Mouse (Mus musculus) thymus, postnatal 10 days (tissue): ENCODE data around the gene Ireb2.

Experiments
- DNase-seq, 2 experiments: peaks; one replicate each; pipeline ENCODE4 v3.0.0; 2021; ENCODE audit warnings: low spot score in 2 of 2

Gene Ireb2

DNA sequence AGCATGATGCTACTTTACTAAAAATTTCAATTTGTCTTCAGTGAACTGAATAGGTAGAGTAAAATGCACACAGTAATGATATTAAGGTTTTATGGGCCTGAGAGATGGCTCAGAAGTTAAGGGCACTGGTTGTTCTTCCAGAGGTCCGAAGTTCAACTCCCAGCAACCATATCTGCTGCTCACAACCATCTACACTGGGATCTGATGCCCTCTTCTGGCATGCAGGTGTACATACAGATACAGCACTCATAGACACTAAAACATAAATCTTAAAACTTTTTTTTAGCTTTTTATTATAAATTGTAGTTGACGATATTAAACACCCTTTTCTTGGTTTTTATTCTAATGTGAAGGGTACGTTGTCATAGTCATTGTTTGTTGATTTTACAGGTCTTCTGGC lies 33.5 kb downstream of the Ireb2 start:
- DNase-seq = no peak

DNA sequence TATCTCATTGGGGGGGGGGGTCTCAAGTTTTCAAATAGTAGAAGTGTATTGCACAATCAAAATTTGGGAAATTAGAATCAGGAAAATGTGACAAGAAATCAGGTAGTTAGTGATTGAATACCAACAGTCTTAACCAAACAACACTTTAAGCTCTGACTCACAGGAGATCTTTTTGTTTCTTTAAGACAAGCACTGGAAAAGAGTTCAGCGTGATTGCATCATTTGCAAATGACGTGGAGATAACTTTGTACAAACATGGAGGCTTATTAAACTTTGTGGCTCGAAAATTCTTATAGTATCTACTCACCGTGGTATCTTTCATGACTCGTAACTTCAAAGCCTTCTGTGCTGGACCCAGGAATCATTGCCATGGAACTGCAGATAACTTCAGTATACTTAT lies 45.9 kb downstream of the Ireb2 start:
- DNase-seq = no peak

DNA sequence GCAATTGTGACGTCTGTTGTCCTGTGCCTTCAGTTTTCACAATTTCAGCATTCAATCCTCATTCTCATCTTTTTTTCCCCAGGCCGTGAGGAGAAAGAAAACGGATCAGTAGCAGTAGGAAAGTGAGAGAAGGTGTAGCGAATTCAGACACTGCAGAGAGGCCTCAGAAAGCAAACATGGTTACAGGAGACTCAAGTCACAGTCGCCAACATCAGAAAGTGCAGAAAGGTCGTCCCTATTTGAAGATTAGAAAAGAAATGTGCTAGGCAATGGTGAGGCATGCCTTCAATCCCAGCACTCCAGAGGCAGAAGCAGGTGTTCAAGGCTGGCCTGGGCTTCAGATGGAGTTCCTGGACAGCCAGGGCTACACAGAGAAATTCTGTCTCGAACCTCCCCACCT lies 52.0 kb downstream of the Ireb2 start:
- DNase-seq = no peak

DNA sequence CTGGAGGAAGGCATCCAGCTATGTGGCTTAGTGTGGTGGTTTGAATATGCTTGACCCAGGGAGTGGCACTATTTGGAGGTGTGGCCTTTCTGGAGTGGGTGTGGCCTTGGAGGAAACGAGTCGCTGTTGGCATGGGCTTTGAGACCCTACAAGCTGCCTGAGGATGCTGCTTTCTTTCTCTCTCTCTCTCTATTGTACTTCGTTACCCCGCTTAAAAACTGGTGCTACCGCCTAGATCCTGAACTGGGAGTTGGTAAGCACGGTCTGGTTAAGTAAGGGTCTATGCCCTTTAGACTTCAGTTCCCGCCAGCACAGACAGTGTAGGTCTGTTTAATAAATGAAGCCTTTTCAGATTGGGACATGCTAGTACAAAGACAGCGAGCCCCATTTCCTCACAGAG lies 52.8 kb downstream of the Ireb2 start:
- DNase-seq = no peak

DNA sequence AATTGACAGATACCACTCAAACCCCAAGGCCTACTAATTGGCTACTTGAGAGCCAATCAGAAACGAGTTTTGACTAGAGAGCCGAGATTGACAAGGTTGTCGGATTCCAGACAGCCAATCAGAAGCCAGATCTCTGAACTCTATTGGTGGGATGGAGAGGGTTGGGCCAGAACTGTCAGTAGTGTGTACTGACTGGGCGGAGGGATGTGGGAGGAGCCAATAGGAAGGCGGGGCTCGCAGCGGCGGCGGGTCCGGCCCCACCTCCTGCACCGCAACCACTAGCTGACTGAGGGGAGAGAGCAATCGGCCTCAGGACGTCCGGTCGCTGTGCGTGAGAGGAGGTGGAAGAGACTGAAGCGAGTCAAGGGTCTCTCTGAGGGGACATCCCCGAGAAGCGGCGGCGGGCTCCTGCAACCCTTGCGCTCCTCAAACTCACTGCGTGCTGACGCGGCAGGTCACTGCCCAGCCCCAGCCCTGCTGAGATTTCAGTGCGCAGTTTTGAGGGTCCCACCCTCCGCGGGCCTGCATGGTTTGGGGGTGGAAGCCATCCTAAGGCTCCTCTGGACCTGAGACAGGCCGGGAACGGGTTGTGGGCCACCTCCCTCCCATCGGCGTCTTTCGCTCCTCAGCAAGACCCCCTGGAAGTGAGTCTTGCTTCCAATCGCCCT lies 53.6 kb downstream of the Ireb2 start, which contains the start of gene Hykk:
Gene Hykk (plus strand): TSS at position 274 of the 668 bp plus-strand sequence.
- DNase-seq = peak; percentile 69 to 73

DNA sequence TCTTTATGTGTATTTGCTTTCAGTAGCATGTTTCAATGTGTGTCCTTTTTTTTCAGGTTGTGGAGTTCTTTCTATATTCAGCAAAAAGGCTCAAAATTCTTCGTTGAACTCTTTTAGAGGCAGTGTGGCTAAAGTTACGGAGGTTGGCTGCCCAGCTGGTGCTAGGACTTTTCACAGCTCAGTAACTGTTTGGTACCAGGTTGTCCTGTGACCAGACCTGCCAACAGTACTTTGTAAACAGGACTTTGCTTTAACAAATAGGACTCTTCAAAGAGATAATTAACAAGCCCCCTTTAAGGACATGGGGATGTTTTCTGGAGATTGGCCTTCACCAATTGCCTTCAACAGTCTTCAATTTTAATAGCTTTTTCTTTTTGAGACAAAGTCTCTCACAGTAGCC lies 54.6 kb downstream of the Ireb2 start:
- DNase-seq = no peak

DNA sequence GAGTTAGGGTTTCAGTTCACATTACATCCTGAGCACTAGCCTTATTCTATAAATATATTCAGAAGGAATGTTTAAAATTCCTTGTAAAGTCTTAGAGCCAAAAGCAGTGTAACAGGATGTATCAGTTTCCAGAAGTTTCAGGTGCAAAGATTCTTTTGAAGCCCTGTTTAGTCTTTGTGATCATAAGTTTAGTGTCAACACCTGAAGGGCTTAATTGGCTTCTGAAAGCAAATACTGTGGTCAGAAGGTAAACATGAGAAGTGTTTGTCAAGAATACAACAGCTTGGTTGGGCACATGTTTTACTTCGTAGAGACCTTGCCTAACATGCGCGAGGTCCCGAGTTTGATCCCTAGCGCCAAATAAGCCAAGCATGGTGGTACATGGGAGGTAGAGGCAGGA lies 55.2 kb downstream of the Ireb2 start:
- DNase-seq = no peak

DNA sequence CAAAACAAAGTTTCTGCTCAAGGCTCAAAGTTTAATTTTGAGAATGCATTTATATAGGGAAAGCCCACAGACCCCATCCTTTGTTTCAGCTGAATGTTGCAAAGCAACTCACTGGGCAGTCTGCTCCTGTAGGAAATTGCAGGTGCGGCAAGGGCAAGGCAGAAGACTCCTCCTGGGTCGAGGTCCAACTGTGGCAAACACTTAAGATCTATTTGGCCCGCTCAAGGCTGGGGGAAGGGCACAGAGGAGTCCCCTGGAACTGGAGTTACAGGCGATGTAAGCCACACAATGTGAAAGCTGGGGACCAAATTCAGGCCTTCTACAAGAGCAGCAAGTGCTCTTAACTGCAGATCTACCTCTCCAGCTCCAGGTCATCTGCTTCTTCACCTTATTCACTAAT lies 56.4 kb downstream of the Ireb2 start:
- DNase-seq = no peak

DNA sequence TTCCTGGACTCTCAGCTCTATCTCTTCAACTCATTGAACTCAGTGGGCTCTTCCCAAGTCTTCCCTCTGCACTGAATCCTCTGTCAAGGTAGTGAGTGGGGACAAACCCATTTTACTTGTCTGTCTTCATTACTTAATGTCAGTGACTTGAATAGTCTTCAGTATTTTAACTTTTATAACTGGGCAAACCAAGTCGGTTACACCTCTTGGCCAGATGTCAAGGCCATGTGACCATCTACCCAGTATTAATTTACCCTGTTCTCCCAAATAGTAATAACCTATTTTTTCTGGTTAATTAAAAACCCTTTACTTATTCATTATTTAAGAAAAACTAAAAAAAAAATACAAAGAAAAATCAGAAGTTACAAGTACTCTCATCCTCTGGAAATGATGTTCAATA lies 67.2 kb downstream of the Ireb2 start:
- no peak for DNase-seq

DNA sequence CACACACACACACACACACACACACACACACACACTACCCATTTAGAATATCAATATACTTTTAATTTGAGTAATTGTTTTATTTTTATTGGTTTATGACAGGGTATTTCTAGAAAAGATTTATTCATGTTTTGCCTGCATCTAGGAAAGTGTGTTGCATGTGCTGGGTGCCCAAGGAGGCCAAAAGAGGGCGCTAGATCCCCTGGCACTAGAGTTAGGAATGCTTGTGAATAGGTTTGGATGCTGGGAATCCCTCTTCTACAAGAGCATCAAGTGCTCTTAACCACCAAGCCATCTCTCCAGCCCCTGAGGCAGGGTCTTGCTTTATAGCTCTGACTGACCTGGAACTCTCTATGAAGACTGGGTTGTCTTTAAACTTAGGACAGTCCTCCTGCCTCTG lies 68.2 kb downstream of the Ireb2 start:
- DNase-seq = no peak

DNA sequence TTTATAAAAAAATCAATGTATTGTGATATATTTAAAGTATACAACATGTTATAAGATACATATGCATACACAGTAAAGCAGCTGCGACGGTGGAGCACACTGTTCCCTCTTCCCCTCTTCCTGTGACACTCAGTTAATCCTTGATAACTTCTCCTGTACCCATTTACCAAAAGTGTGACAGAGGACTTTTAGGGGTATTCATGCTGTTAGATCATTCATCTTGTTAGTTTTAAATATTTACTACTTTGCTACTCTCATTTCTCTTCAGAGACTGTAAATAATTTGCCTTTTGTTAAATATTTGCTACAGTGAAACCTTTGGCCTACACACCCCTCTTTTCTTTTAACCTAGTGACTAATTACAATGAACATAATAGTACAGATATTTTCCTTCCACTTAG lies 68.8 kb downstream of the Ireb2 start:
- DNase-seq = no peak

DNA sequence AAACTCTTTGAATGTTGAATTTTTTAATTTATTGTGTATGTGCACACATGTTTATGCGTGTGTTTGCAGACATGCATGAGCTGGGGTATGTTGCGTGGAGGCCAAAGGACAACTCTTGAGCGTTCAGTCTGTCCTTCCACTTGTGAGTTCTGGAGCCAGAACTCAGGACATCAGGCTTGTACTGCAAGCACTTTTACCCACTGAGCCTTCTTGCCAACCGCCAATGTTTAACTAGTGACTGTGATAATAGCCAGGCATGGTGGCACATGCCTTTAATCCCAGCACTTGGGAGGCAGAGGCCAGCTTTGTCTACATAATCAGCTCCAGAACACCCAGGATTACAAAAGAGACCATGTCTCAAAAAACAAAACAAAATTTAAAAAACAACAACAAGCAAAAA lies 78.5 kb downstream of the Ireb2 start:
- no peak for DNase-seq

DNA sequence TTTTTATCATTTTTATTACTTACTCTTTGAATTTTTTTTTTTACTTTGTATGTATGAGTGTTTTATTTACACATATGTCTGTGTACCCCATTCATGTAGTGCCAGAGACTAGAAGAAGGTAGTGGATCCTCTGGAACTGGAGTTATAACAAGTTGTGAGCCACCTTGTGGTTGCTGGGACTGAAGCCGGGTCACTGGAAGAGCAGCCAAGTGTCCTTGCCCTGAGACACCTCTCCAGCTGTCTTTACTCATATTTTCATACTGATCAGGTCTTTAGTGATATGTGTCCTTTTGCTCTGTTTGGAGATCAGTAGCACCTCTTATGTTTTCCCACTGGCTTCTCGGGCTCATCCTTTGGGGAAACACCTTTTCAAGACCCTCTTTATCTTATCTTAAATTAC lies 80.9 kb downstream of the Ireb2 start:
- DNase-seq = no peak

DNA sequence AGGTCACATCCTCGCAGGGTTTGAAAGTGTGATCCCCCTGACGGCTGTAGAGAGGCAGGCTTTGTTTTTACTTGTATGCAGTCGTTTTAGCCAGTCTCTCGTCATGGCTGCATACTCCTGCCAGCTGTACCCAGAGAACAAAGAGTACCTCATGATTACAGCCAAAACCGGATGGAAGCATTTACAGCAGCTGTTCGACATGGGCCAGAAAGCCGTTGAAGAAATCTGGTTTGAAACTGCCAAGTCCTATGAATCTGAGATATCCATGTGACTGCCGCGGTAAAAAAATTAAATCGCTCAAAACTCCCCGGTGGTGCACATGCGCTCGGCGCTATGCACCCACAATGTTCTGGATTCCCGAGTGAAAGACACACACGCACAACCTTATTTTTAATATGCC lies 82.7 kb downstream of the Ireb2 start:
- DNase-seq = no peak

DNA sequence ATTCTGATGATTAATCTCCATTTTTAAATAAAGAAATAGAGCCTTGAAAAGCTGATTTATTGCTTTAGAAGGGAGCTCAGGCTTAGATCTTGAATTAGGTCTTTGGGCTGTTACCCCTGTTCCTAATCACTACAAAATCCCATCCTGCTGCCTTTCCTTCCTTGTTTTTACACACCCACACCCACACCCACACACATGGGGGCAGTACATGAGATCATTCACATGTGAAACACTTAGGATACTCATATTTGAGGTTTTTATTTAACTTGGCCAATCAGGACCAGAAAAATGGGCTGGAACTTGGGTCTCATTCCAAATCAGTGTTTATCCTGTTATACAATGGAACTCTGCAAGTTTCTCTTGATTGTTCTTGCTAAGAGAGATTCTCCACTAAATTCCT lies 85.9 kb downstream of the Ireb2 start:
- DNase-seq = no peak

DNA sequence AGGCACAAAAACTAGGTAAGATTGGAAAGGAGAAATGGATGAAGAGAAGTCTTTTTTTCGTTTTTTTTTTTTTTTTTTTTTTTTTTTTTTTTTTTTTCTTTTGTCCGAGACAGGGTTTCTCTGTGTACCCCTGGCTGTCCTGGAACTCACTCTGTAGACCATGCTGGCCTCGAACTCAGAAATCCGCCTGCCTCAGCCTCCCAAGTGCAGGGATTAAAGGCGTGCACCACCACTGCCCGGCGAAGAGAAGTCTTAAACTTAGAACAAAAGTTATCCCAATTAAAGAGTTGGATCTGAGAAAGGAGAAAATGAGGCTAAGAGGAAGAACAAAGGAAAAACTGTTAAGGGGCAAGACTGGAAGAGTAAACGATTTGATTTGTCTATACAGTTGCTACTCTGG lies 86.6 kb downstream of the Ireb2 start:
- peak in 1 of 2 experiments; percentile 5 for DNase-seq

DNA sequence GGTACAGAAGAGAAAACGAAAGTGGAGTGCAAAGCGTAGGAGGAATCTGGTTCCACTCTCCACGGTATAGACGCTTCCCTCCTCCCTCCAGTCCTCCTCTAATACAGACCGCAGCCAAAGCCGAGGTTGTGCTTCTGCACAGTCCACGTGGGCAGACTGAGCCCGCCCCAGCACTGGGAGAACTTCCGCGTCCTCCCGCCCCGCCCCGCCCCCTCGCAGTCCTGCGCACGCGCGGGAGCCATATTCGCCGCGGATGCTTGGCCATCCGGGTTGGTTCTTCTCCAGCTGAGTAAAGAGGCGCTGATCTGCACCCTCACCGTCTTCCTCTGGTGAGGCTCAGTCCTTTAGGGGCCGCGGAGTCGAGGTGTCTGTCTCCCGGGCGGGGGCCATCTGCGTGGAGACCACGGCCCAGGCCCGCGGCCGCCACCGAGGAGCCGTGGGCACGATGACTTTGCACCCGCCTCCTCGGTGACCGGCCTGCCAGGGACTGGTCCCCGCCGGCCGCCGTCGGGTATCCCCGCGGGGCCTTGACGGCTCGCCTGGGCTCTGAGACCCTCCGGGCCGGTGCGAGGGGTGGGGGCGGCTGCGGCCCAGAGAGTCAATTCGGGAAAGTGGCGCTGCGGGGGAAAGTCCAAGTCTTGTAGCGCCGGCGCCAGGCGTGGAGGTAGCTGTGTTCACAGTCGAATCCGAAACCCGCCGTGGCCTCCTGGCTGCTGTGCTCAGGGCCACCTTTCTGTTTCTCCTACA lies 87.2 kb downstream of the Ireb2 start, which contains the start of the genes Psma4 and AY074887:
Gene Psma4 (plus strand): TSS at position 216 of the 747 bp plus-strand sequence.
Gene AY074887 (minus strand): TSS at position 424 of the 747 bp plus-strand sequence.
- peak; percentile 80 to 93 for DNase-seq

DNA sequence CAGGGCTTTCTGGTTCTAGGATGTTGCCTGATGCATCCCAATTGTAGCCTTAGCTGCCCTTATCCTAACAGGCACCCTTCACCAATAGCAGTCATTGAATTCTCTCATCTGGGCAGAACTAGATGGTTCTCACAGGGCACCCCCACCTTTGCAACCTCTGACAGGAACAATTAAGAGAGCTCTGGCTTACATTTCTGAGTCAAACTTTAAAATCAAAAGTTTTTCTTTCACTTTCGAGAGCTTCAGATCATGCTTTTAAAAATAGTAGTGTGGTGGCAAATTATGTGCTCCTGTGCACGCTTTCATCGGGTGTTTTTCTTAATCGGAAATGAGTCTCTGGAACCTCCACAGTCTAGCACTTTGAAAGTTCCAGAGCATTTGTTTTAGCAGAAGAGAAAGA lies 97.5 kb downstream of the Ireb2 start:
- DNase-seq = no peak
